Mouse (Mus musculus) ovary, postnatal 10 days (tissue): ENCODE data around the gene Anxa7.
A peak's percentile ranks its signal among the peaks of the same experiment; 100 is the strongest.

Experiments
- DNase-seq: peaks from one replicate; pipeline ENCODE4 v3.0.0; 2022; ENCODE audit warnings: low spot score

The Anxa7 gene

GRCm38 (mm10) chr14:20479291-20480194 is at the start of gene Anxa7:
Anxa7 (minus strand) TSS chr14:20480133.
- peak; percentile 46 for DNase-seq

GRCm38 (mm10) chr14:20529643-20530042 is 49.7 kb upstream of the Anxa7 start:
- no peak for DNase-seq

GRCm38 (mm10) chr14:20520179-20520578 is 40.2 kb upstream of the Anxa7 start:
- DNase-seq: no peak

- DNase-seq: no peak
Measured at GRCm38 (mm10) chr14:20508424-20508823, 28.5 kb upstream of the Anxa7 start.

- no peak for DNase-seq
Measured at GRCm38 (mm10) chr14:20502966-20503365, 23.0 kb upstream of the Anxa7 start.

GRCm38 (mm10) chr14:20499982-20500381 is 20.0 kb upstream of the Anxa7 start:
- DNase-seq: no peak

- DNase-seq: no peak
Measured at GRCm38 (mm10) chr14:20496603-20497002, 16.7 kb upstream of the Anxa7 start, which contains the start of gene Mss51. Mss51 (minus strand) TSS chr14:20496901.

- no peak for DNase-seq
Measured at GRCm38 (mm10) chr14:20486031-20486430, 6.1 kb upstream of the Anxa7 start.

- DNase-seq: no peak
Measured at GRCm38 (mm10) chr14:20482051-20482751, 2.3 kb upstream of the Anxa7 start.

- no peak for DNase-seq
Measured at GRCm38 (mm10) chr14:20481211-20481610, 1.3 kb upstream of the Anxa7 start.

- no peak for DNase-seq
Measured at GRCm38 (mm10) chr14:20480195-20480579, 254 bp upstream of the Anxa7 start.

- DNase-seq: no peak
Measured at GRCm38 (mm10) chr14:20478801-20479200, 1.1 kb downstream of the Anxa7 start.

GRCm38 (mm10) chr14:20478385-20478784 is 1.5 kb downstream of the Anxa7 start:
- DNase-seq: no peak

GRCm38 (mm10) chr14:20477261-20478025 is 2.5 kb downstream of the Anxa7 start:
- no peak for DNase-seq

- no peak for DNase-seq
Measured at GRCm38 (mm10) chr14:20460216-20460615, 19.7 kb downstream of the Anxa7 start.

- DNase-seq: no peak
Measured at GRCm38 (mm10) chr14:20458378-20458777, 21.6 kb downstream of the Anxa7 start.

- DNase-seq: no peak
Measured at GRCm38 (mm10) chr14:20452929-20453328, 27.0 kb downstream of the Anxa7 start.

- peak; percentile 31 for DNase-seq
Measured at GRCm38 (mm10) chr14:20451765-20452331, 28.1 kb downstream of the Anxa7 start, which contains the start of gene Cfap70. Cfap70 (minus strand) TSS chr14:20452226.

- no peak for DNase-seq
Measured at GRCm38 (mm10) chr14:20451302-20451701, 28.6 kb downstream of the Anxa7 start.

- no peak for DNase-seq
Measured at GRCm38 (mm10) chr14:20447209-20447608, 32.7 kb downstream of the Anxa7 start.

- DNase-seq: no peak
Measured at GRCm38 (mm10) chr14:20442252-20442651, 37.7 kb downstream of the Anxa7 start.

GRCm38 (mm10) chr14:20436976-20437375 is 43.0 kb downstream of the Anxa7 start:
- DNase-seq: no peak
